Mouse (Mus musculus) embryonic facial prominence, embryonic 11.5 days (tissue): ENCODE data around the gene Jagn1. TPM values are rescaled to one million over a fixed set of nuclear protein-coding genes. Genes with fewer than 3 reads are reported as not detected.

Source experiments
- ATAC-seq: fragments of 200-750 bp; cut with Nextera tagmentation; replicated peaks from 2 replicates; pipeline ENCODE4 v1.8.0; 2017; ENCODE audit warnings: low read depth; ENCODE audit not compliant: insufficient number of reproducible peaks, low FRiP score, low TSS enrichment
- DNase-seq: peaks from one replicate; pipeline ENCODE4 v3.0.0-alpha.2; 2015; ENCODE audit warnings: low spot score
- H3K27ac ChIP-seq: fragments of 300-500 bp; sonication (generic); replicated peaks from 2 replicates; pipeline ENCODE4 v1.5.1; 2014; ENCODE audit warnings: mild to moderate bottlenecking, low read depth, low read length, control low read depth
- H3K27me3 ChIP-seq: fragments of 300-500 bp; sonication (generic); 2 replicates; pipeline ENCODE4 v1.6.1; 2014; ENCODE audit warnings: mild to moderate bottlenecking, low read length, moderate library complexity, mixed read lengths; ENCODE audit not compliant: control insufficient read depth, insufficient read depth
- H3K36me3 ChIP-seq: fragments of 300-500 bp; sonication (generic); replicated peaks from 2 replicates; pipeline ENCODE4 v1.6.1; 2014; ENCODE audit warnings: low read depth, mild to moderate bottlenecking, low read length, moderate library complexity, mixed read lengths; ENCODE audit not compliant: control insufficient read depth, insufficient read depth
- H3K4me1 ChIP-seq: fragments of 300-500 bp; sonication (generic); 2 replicates; pipeline ENCODE4 v1.6.1; 2014; ENCODE audit warnings: low read length, mixed read lengths; ENCODE audit not compliant: control insufficient read depth, insufficient read depth
- H3K4me2 ChIP-seq: fragments of 300-500 bp; sonication (generic); 2 replicates; pipeline ENCODE4 v1.6.1; 2014; ENCODE audit warnings: low read depth, mild to moderate bottlenecking, control low read depth, low read length, moderate library complexity
- H3K4me3 ChIP-seq: fragments of 300-500 bp; sonication (generic); 2 replicates; pipeline ENCODE4 v1.5.1; 2014; ENCODE audit warnings: low read depth, low read length, control low read depth
- H3K9ac ChIP-seq: fragments of 300-500 bp; sonication (generic); replicated peaks from 2 replicates; pipeline ENCODE4 v1.6.1; 2014; ENCODE audit warnings: mild to moderate bottlenecking, control low read depth, low read length
- H3K9me3 ChIP-seq: fragments of 300-500 bp; sonication (generic); replicated peaks from 2 replicates; pipeline ENCODE4 v1.6.1; 2016; ENCODE audit warnings: mild to moderate bottlenecking, low read length, inconsistent platforms, mixed read lengths; ENCODE audit not compliant: control insufficient read depth
- WGBS: fragments of 180-500 bp; shearing (Covaris S2); extraction: QIAGEN DNeasy Blood & Tissue Kit; methylation state at CpG from one replicate; pipeline ENCODE4 v1.1.7; 2014; 5-methylcytosine and 5-hydroxymethylcytosine counted together
- polyA plus RNA-seq: library from polyadenylated mRNA; unstranded; fragments of >200 nt; fragmentation: Nextera tagmentation; extraction: Ambion mirVana; gene quantifications from 2 replicates; pipeline ENCODE4 v1.2.1, GENCODE M21; 2014

Jagn1 gene
- polyA plus RNA-seq, 1 experiment from 2014 or later = 72.6 TPM

- H3K9me3 ChIP-seq = no peaks in the 10 kb centered on the region
- no peak overlapping the region for H3K4me3 ChIP-seq
- no peaks in the 10 kb centered on the region for H3K27me3 ChIP-seq
- ATAC-seq (no peak), DNase-seq (no peak)
- WGBS = 94% methylated on average over 4 of the region's 4 CpGs
- H3K9ac ChIP-seq = no peak overlapping the region
- H3K4me1 ChIP-seq = no peaks in the 10 kb centered on the region
- H3K36me3 ChIP-seq = peaks cover 13% of the 10 kb centered on the region
- no peak overlapping the region for H3K27ac ChIP-seq
- H3K4me2 ChIP-seq = no peak overlapping the region
Measured at GRCm38 (mm10) chr6:113447639-113448038, 5.3 kb downstream of the Jagn1 start.

DNA sequence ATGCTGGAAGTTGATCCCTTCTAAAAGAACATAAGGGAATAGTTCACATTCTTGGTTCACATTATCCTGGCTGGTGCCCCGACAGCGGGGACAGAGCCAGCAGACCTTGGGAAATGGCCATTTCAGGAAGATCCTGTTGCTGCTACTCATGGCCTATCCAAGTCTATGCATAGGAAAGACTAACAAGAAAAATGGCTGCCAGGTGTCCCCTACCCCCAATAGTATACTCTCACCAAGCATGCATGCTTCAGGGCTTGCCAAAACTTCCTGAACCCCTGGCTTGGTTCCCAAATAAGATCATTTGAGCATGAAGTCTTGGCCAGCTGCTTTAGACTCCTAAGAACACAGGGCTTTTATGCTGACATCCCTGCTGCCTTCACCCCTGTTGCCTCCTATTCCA is 9.5 kb downstream of the Jagn1 start:
- Histone ChIP-seq H3K27me3 (no peaks in the 10 kb centered on the region), H3K4me1 (no peaks in the 10 kb centered on the region), H3K9me3 (no peaks in the 10 kb centered on the region), H3K4me3 (no peak overlapping the region), H3K36me3 (peaks cover 13% of the 10 kb centered on the region), H3K4me2 (no peak overlapping the region), H3K9ac (no peak overlapping the region), H3K27ac (no peak overlapping the region)
- ATAC-seq = no peak
- WGBS = 74% methylated on average over 2 of the region's 2 CpGs
- DNase-seq = no peak

GRCm38 (mm10) chr6:113455007-113455406 is 12.6 kb downstream of the Jagn1 start:
- no peaks in the 10 kb centered on the region for H3K36me3 ChIP-seq
- no peak for DNase-seq
- WGBS = 73% methylated on average over 5 of the region's 5 CpGs

DNA sequence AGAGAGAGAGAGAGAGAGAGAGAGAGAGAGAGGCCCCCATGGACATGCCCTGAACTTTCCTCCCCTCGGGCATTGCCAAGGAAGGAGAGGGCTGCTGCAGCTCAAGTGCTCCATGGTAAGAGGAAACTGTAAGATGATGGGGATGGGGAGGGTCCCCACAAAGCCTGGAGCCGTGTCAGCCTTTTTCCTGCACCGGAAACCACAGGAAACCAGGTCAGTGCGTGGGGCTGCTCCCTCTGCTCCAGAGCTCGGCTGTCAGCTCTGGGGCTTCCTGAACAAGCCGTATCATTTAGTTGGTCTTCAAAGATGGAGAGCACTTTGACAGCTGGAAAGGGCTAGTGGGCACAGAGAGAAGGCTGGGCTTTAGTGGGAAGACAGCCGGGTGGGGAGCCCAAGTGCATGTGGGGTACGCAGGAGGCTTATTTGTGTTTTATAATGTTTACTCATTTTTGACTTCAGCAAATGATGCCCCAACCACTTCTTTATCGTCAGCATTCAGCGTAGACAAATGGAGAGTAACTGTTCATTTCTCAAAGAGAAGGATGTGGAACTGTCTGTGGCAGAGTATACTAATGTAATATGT is 15.7 kb downstream of the Jagn1 start, which contains the start of gene Il17re:
TSS of gene Il17re (plus strand) at position 533 of the 583 bp plus-strand sequence.
- ATAC-seq = no peak
- Histone ChIP-seq H3K4me1 (no peaks in the 10 kb centered on the region), H3K9me3 (no peaks in the 10 kb centered on the region), H3K4me3 (no peak within 1 kb of the TSS), H3K27ac (no peak within 1 kb of the TSS), H3K36me3 (no peaks in the 10 kb centered on the region), H3K4me2 (no peak within 1 kb of the TSS; the same call in 1 of the 2 replicates), H3K9ac (no peak within 1 kb of the TSS), H3K27me3 (no peaks in the 10 kb centered on the region)
- 56% methylated on average over 10 of the region's 10 CpGs for WGBS
- no peak for DNase-seq

More at GRCm38 (mm10) chr6:113455007-113455406, 12.6 kb downstream of the Jagn1 start:
- no peaks in the 10 kb centered on the region for H3K9me3 ChIP-seq
- H3K27ac ChIP-seq = no peak overlapping the region
- ATAC-seq = no peak
- H3K4me3 ChIP-seq = no peak overlapping the region
- H3K4me2 ChIP-seq = no peak overlapping the region
- H3K9ac ChIP-seq = no peak overlapping the region
- H3K4me1 ChIP-seq = no peaks in the 10 kb centered on the region
- no peaks in the 10 kb centered on the region for H3K27me3 ChIP-seq

GRCm38 (mm10) chr6:113458635-113459034 is 16.3 kb downstream of the Jagn1 start:
- Histone ChIP-seq H3K27me3 (no peaks in the 10 kb centered on the region), H3K4me3 (no peak overlapping the region), H3K4me1 (no peaks in the 10 kb centered on the region), H3K27ac (no peak overlapping the region), H3K9me3 (no peaks in the 10 kb centered on the region), H3K36me3 (no peaks in the 10 kb centered on the region), H3K9ac (no peak overlapping the region), H3K4me2 (no peak overlapping the region; the same call in 1 of the 2 replicates)
- DNase-seq = peak; percentile 38
- no peak for ATAC-seq
- WGBS = 57% methylated on average over 10 of the region's 10 CpGs

- whole genome bisulfite sequencing = 70% methylated on average over 7 of the region's 7 CpGs
- Histone ChIP-seq H3K4me2 (no peak overlapping the region), H3K27ac (no peak overlapping the region), H3K4me3 (no peak overlapping the region), H3K36me3 (no peaks in the 10 kb centered on the region), H3K4me1 (no peaks in the 10 kb centered on the region), H3K27me3 (no peaks in the 10 kb centered on the region), H3K9me3 (no peaks in the 10 kb centered on the region), H3K9ac (no peak overlapping the region)
- ATAC-seq = no peak
- no peak for DNase-seq
Measured at GRCm38 (mm10) chr6:113464040-113464439, 21.7 kb downstream of the Jagn1 start.

DNA sequence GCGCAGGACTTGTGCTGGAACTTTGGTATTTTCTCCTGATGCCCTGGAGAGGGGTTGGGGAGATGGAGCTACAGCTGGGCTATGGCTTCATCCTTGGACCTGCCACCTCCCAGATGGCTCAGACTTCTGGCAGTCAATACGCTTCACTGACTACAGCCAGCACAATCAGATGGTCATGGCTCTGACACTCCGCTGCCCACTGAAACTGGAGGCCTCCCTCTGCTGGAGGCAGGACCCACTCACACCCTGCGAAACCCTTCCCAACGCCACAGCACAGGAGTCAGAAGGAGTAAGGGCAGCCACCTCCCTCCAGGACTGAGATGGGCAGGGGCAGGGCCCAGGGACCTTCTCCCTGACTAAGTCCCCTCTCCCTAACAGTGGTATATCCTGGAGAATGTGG is 23.2 kb downstream of the Jagn1 start:
- no peak for ATAC-seq
- Histone ChIP-seq H3K9ac (no peak overlapping the region), H3K27me3 (peaks cover 11% of the 10 kb centered on the region), H3K4me1 (peaks cover 6% of the 10 kb centered on the region), H3K36me3 (no peaks in the 10 kb centered on the region), H3K4me2 (no peak overlapping the region), H3K27ac (no peak overlapping the region), H3K9me3 (no peaks in the 10 kb centered on the region), H3K4me3 (no peak overlapping the region)
- DNase-seq = no peak
- WGBS = 55% methylated on average over 5 of the region's 5 CpGs

DNA sequence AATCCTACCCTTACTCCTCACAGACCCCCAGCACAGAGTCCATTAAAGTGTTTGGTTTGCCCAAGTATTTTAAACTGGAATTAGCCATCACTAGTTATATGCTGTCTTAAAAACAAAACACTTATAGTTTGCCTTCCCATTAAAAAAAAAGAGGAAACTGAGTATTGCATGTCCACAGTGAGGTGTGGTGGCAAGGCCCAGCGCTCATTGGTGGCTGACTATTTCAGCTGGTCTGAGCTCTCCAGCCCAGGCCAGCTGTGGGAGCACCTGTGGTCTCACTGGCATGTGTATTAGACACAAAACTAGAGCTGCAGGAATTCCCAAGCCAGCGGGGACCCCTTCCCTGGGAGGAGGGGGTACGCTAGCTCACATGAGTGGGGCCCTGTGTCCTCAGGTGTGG is 26.1 kb downstream of the Jagn1 start:
- Histone ChIP-seq H3K4me2 (no peak overlapping the region), H3K9ac (no peak overlapping the region), H3K4me3 (no peak overlapping the region), H3K4me1 (peaks cover 6% of the 10 kb centered on the region), H3K9me3 (no peaks in the 10 kb centered on the region), H3K27me3 (peaks cover 17% of the 10 kb centered on the region), H3K36me3 (no peaks in the 10 kb centered on the region), H3K27ac (no peak overlapping the region)
- 67% methylated on average over 3 of the region's 3 CpGs for WGBS
- no peak for DNase-seq
- ATAC-seq = no peak
